8 mouse cellular contexts compared by ENCODE assay signal in genomic region chr6:145276265-145276780, GRCm38 (mm10). TPM values are rescaled to one million over a fixed set of nuclear protein-coding genes. Genes with fewer than 3 reads are reported as not detected.
DNase-seq lines count a peak whose midpoint lies in the region; ATAC-seq lines count a peak whose summit lies in the region.

No protein-coding gene starts in this region.

- intact Hi-C loops in left cerebral cortex, postnatal 25 days (cut with DNase I) = no loop called here
- intact Hi-C loops in gastrocnemius, postnatal 14 days (cut with DNase I; ENCODE audit: low total_unique reads) = no loop called here

- no peaks in the 10 kb centered on the region for H3K27me3 ChIP-seq in liver, embryonic 12.5 days (replicated peaks)

- H3K4me2 ChIP-seq in liver, embryonic 12.5 days = peak overlapping the region; percentile 71

- DNase-seq in left cerebral cortex, postnatal 25 days (ENCODE audit: low spot score in 2 of 2) = peak; percentile 18 to 27
- DNase-seq in left cerebral cortex, adult 18-20 months (ENCODE audit: low spot score in 2 of 2) = no peak
- DNase-seq in cerebellum, postnatal 14 days = peak; percentile 69 to 76
- DNase-seq in gastrocnemius, postnatal 14 days = peak; percentile 58
- peak; percentile 39 for DNase-seq in hindlimb bud, embryonic 11.5 days (ENCODE audit: extremely low spot score, low read depth, low spot score)
- DNase-seq in spleen, postnatal 4 days (ENCODE audit: low spot score in 2 of 2) = peak; percentile 79 to 88

- peak; percentile 83 for ATAC-seq in liver, embryonic 12.5 days
- peak; percentile 93 for ATAC-seq in monocyte, adult 5-6 weeks (replicated peaks; ENCODE audit: insufficient number of reproducible peaks, low FRiP score, low TSS enrichment, poor library complexity, severe bottlenecking)

- no peaks in the 10 kb centered on the region for H3K9me3 ChIP-seq in liver, embryonic 12.5 days (replicated peaks)

- peak overlapping the region; percentile 39 for H3K4me3 ChIP-seq in liver, embryonic 12.5 days

- H3K36me3 ChIP-seq in liver, embryonic 12.5 days = no peaks in the 10 kb centered on the region

- 3% methylated on average over 17 of the region's 17 CpGs for WGBS in liver, embryonic 12.5 days (ENCODE audit: insufficient replicate concordance)

- peak overlapping the region; percentile 57 for H3K9ac ChIP-seq in liver, embryonic 12.5 days

- H3K27ac ChIP-seq in liver, embryonic 12.5 days = peak overlapping the region; percentile 62

- peaks cover 30% of the 10 kb centered on the region for H3K4me1 ChIP-seq in liver, embryonic 12.5 days

RNA-seq across cellular contexts. Expression of gene Kras, which starts 26.3 kb away (rescaled TPM):
- total RNA-seq in left cerebral cortex, postnatal 25 days (2021) = 10 to 100 TPM; 79.2 to 84.0 TPM
- 10 to 100 TPM; 79.5 to 85.3 TPM for total RNA-seq in left cerebral cortex, adult 18-20 months (2021)
- 10 to 100 TPM; 18.1 to 19.7 TPM for total RNA-seq in gastrocnemius, postnatal 14 days (2021)
- 74.5 and 75.9 TPM in 2 replicates for polyA plus RNA-seq in liver, embryonic 12.5 days (2016; fragmentation: Nextera tagmentation; extraction: Ambion mirVana)
- 80.5 to 105 TPM (median 99.5 TPM) in 3 replicates for total RNA-seq in monocyte, adult 5-6 weeks (2017)

Comparison
In these comparisons a context has a peak if more than half of its experiments do, and no peak if none do; other contexts are left out.
1. DNase-seq: peak in left cerebral cortex, postnatal 25 days (2 of 2), cerebellum, postnatal 14 days (2 of 2), gastrocnemius, postnatal 14 days (single experiment), hindlimb bud, embryonic 11.5 days (single experiment) and spleen, postnatal 4 days (2 of 2); none in left cerebral cortex, adult 18-20 months (0 of 2).